Mouse (Mus musculus): ENCODE results near the gene Abraxas1.

- no peak for TF ChIP-seq CTCF (IDR thresholded peaks at IDR 0.05; ENCODE audit: extremely low read depth, insufficient read depth, low read length)
- no peak for TF ChIP-seq POLR2A (IDR thresholded peaks at IDR 0.05; ENCODE audit: extremely low read depth, insufficient read depth, low read length)
Observed at GRCm38 (mm10) chr5:100864438-100864837, 43.7 kb upstream of the Abraxas1 start.
